Mouse (Mus musculus): ENCODE measurements around the gene Ciz1. TPM values are rescaled to one million over a fixed set of nuclear protein-coding genes. Genes with fewer than 3 reads are reported as not detected.
A peak's percentile ranks its signal among the peaks of the same experiment; 100 is the strongest.

Gene Ciz1
- polyA plus RNA-seq, 1 experiment from 2014 or later = 41.1 TPM

GRCm38 (mm10) chr2:32382689-32383088 is 30.6 kb downstream of the Ciz1 start:
- H3K36me3 ChIP-seq (replicated peaks; ENCODE audit: control insufficient read depth, insufficient read depth, low read depth, low read length) = no peaks in the 10 kb centered on the region; the same call in none of the 2 replicates
- no peak overlapping the region for H3K4me3 ChIP-seq (ENCODE audit: low read depth, low read length)
- H3K4me1 ChIP-seq (ENCODE audit: control insufficient read depth, insufficient read depth, low read length) = peaks cover 4% of the 10 kb centered on the region
- H3K9me3 ChIP-seq (replicated peaks; ENCODE audit: control insufficient read depth, low read length) = no peaks in the 10 kb centered on the region
- H3K4me2 ChIP-seq (ENCODE audit: low read depth, low read length) = no peak overlapping the region
- DNase-seq (ENCODE audit: low spot score) = no peak
- H3K27me3 ChIP-seq (ENCODE audit: control insufficient read depth, insufficient read depth, low read length) = no peaks in the 10 kb centered on the region
- H3K27ac ChIP-seq (replicated peaks; ENCODE audit: low read depth, low read length) = no peak overlapping the region
- no peak overlapping the region for H3K9ac ChIP-seq (replicated peaks; ENCODE audit: low read length)
- 83% methylated on average over 2 of the region's 2 CpGs for WGBS
- no peak for ATAC-seq (replicated peaks; ENCODE audit: insufficient number of reproducible peaks, low FRiP score, low TSS enrichment, low read depth)

GRCm38 (mm10) chr2:32387706-32388490 is 35.8 kb downstream of the Ciz1 start, which contains the start of gene Lcn2:
Lcn2 (minus strand) TSS chr2:32388252.
- Histone ChIP-seq H3K4me2 (ENCODE audit: low read depth, low read length) (no peak within 1 kb of the TSS), H3K4me3 (ENCODE audit: low read depth, low read length) (no peak within 1 kb of the TSS), H3K27me3 (ENCODE audit: control insufficient read depth, insufficient read depth, low read length) (no peaks in the 10 kb centered on the region), H3K9ac (replicated peaks; ENCODE audit: low read length) (no peak within 1 kb of the TSS), H3K9me3 (replicated peaks; ENCODE audit: control insufficient read depth, low read length) (no peaks in the 10 kb centered on the region), H3K27ac (replicated peaks; ENCODE audit: low read depth, low read length) (no peak within 1 kb of the TSS), H3K36me3 (replicated peaks; ENCODE audit: control insufficient read depth, insufficient read depth, low read depth, low read length) (no peaks in the 10 kb centered on the region), H3K4me1 (ENCODE audit: control insufficient read depth, insufficient read depth, low read length) (no peaks in the 10 kb centered on the region; the same call in 1 of the 2 replicates)
- DNase-seq (ENCODE audit: low spot score) (no peak), ATAC-seq (replicated peaks; ENCODE audit: insufficient number of reproducible peaks, low FRiP score, low TSS enrichment, low read depth) (no peak)
- 71% methylated on average over 5 of the region's 5 CpGs for WGBS

- Histone ChIP-seq H3K4me1 (ENCODE audit: control insufficient read depth, insufficient read depth, low read length) (no peaks in the 10 kb centered on the region; the same call in 1 of the 2 replicates), H3K9ac (replicated peaks; ENCODE audit: low read length) (no peak overlapping the region), H3K27me3 (ENCODE audit: control insufficient read depth, insufficient read depth, low read length) (no peaks in the 10 kb centered on the region), H3K4me3 (ENCODE audit: low read depth, low read length) (no peak overlapping the region), H3K9me3 (replicated peaks; ENCODE audit: control insufficient read depth, low read length) (no peaks in the 10 kb centered on the region), H3K4me2 (ENCODE audit: low read depth, low read length) (no peak overlapping the region), H3K27ac (replicated peaks; ENCODE audit: low read depth, low read length) (no peak overlapping the region), H3K36me3 (replicated peaks; ENCODE audit: control insufficient read depth, insufficient read depth, low read depth, low read length) (no peaks in the 10 kb centered on the region)
- ATAC-seq (replicated peaks; ENCODE audit: insufficient number of reproducible peaks, low FRiP score, low TSS enrichment, low read depth) (no peak), DNase-seq (ENCODE audit: low spot score) (no peak)
- 82% methylated on average over 2 of the region's 2 CpGs for WGBS
Measured at GRCm38 (mm10) chr2:32389157-32389556, 37.0 kb downstream of the Ciz1 start.

GRCm38 (mm10) chr2:32390871-32391270 is 38.7 kb downstream of the Ciz1 start:
- Histone ChIP-seq H3K27me3 (ENCODE audit: control insufficient read depth, insufficient read depth, low read length) (no peaks in the 10 kb centered on the region; the same call in 1 of the 2 replicates), H3K27ac (replicated peaks; ENCODE audit: low read depth, low read length) (no peak overlapping the region), H3K4me3 (ENCODE audit: low read depth, low read length) (no peak overlapping the region), H3K36me3 (replicated peaks; ENCODE audit: control insufficient read depth, insufficient read depth, low read depth, low read length) (no peaks in the 10 kb centered on the region), H3K4me1 (ENCODE audit: control insufficient read depth, insufficient read depth, low read length) (no peaks in the 10 kb centered on the region; the same call in 1 of the 2 replicates), H3K9me3 (replicated peaks; ENCODE audit: control insufficient read depth, low read length) (no peaks in the 10 kb centered on the region), H3K4me2 (ENCODE audit: low read depth, low read length) (no peak overlapping the region), H3K9ac (replicated peaks; ENCODE audit: low read length) (no peak overlapping the region)
- no peak for ATAC-seq (replicated peaks; ENCODE audit: insufficient number of reproducible peaks, low FRiP score, low TSS enrichment, low read depth)
- WGBS = 66% methylated on average over 8 of the region's 8 CpGs
- no peak for DNase-seq (ENCODE audit: low spot score)

DNA sequence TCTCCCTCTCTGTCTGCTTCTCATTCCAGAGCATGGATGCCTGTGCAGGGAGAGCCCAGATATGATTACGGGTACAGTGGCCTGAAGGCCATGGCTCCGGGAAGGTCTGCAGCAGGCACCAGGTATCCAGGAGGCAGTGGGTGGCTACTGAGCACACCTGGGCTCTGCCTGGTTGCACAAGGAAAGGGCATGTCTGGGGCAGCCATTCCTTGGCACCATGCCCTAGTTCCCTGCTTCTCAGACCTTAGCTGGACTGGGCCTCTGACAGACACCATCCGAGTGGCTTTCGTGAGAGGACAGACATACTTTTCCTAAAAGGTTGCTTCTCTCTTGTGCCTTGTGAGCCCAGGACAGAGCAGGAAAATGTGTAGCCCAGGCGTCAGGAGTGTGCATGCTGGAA is 39.9 kb downstream of the Ciz1 start:
- WGBS = 90% methylated on average over 5 of the region's 5 CpGs
- no peaks in the 10 kb centered on the region; the same call in 1 of the 2 replicates for H3K4me1 ChIP-seq (ENCODE audit: control insufficient read depth, insufficient read depth, low read length)
- H3K4me2 ChIP-seq (ENCODE audit: low read depth, low read length) = no peak overlapping the region
- no peak overlapping the region for H3K4me3 ChIP-seq (ENCODE audit: low read depth, low read length)
- H3K27me3 ChIP-seq (ENCODE audit: control insufficient read depth, insufficient read depth, low read length) = no peaks in the 10 kb centered on the region; the same call in 1 of the 2 replicates
- ATAC-seq (replicated peaks; ENCODE audit: insufficient number of reproducible peaks, low FRiP score, low TSS enrichment, low read depth) (no peak), DNase-seq (ENCODE audit: low spot score) (no peak)
- H3K36me3 ChIP-seq (replicated peaks; ENCODE audit: control insufficient read depth, insufficient read depth, low read depth, low read length) = no peaks in the 10 kb centered on the region
- H3K27ac ChIP-seq (replicated peaks; ENCODE audit: low read depth, low read length) = no peak overlapping the region
- no peak overlapping the region for H3K9ac ChIP-seq (replicated peaks; ENCODE audit: low read length)
- H3K9me3 ChIP-seq (replicated peaks; ENCODE audit: control insufficient read depth, low read length) = no peaks in the 10 kb centered on the region

DNA sequence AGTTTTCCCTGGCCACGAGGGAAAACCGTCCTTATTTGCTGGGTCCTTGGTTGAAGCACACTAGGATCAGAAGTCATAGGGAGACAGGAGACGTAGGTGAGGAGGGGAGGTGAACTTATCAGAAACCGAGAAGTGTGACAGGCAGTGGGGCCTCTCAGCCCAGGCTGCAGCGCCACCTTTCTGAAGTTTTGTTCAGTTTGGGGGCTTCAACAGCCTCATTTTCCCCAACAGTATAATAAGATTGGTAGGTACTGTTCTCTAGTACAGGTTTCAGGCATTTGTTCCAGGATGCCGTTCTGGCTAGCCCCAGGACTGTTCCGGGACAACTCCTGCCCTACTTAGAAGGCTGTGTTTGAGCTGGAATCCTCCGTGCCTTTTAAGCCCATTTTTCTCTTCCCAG is 42.8 kb downstream of the Ciz1 start:
- Histone ChIP-seq H3K9ac (replicated peaks; ENCODE audit: low read length) (peak overlapping the region; percentile 81), H3K27me3 (ENCODE audit: control insufficient read depth, insufficient read depth, low read length) (no peaks in the 10 kb centered on the region; the same call in 1 of the 2 replicates), H3K27ac (replicated peaks; ENCODE audit: low read depth, low read length) (no peak overlapping the region), H3K4me3 (ENCODE audit: low read depth, low read length) (peak overlapping the region; percentile 93), H3K9me3 (replicated peaks; ENCODE audit: control insufficient read depth, low read length) (no peaks in the 10 kb centered on the region), H3K36me3 (replicated peaks; ENCODE audit: control insufficient read depth, insufficient read depth, low read depth, low read length) (no peaks in the 10 kb centered on the region), H3K4me2 (ENCODE audit: low read depth, low read length) (peak overlapping the region; percentile 74), H3K4me1 (ENCODE audit: control insufficient read depth, insufficient read depth, low read length) (no peaks in the 10 kb centered on the region)
- WGBS = 4% methylated on average over 8 of the region's 8 CpGs
- DNase-seq (ENCODE audit: low spot score) (peak; percentile 59), ATAC-seq (replicated peaks; ENCODE audit: insufficient number of reproducible peaks, low FRiP score, low TSS enrichment, low read depth) (no peak)

DNA sequence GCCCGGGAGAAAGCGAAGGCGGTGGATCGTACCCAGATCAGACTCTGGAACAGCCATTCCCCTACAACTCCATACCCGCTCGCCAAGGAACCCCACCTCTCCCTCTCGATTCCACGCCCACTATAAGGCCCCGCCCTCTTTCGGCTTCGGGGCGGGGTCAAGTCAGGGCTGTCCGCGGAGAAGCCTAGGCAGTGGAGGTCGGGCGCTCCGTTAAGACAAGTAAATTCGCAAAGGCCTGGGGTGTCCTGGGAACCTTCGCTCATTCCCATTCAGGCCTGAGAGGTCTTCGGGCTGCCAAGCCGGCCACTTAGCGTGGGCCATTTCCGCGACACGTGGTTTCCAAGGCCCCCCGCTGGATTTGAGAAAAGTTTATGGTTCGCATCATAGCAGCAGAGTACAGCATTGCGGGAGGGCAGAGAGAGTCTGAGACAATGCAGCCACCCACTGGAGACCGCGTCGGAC is 43.4 kb downstream of the Ciz1 start, which contains the start of gene Ptges2:
TSS of gene Ptges2 (plus strand) at position 413 of the 462 bp plus-strand sequence.
- Histone ChIP-seq H3K27ac (replicated peaks; ENCODE audit: low read depth, low read length) (peak within 1 kb of the TSS; percentile 71), H3K9ac (replicated peaks; ENCODE audit: low read length) (peak within 1 kb of the TSS; percentile 81), H3K27me3 (ENCODE audit: control insufficient read depth, insufficient read depth, low read length) (no peaks in the 10 kb centered on the region; the same call in 1 of the 2 replicates), H3K4me2 (ENCODE audit: low read depth, low read length) (peak within 1 kb of the TSS; percentile 74), H3K36me3 (replicated peaks; ENCODE audit: control insufficient read depth, insufficient read depth, low read depth, low read length) (no peaks in the 10 kb centered on the region), H3K9me3 (replicated peaks; ENCODE audit: control insufficient read depth, low read length) (no peaks in the 10 kb centered on the region), H3K4me3 (ENCODE audit: low read depth, low read length) (peak within 1 kb of the TSS; percentile 93), H3K4me1 (ENCODE audit: control insufficient read depth, insufficient read depth, low read length) (no peaks in the 10 kb centered on the region)
- peak; percentile 86 for ATAC-seq (replicated peaks; ENCODE audit: insufficient number of reproducible peaks, low FRiP score, low TSS enrichment, low read depth)
- peak; percentile 91 for DNase-seq (ENCODE audit: low spot score)
- under 1% methylated on average over 31 of the region's 31 CpGs for WGBS

Data from embryonic facial prominence, embryonic 11.5 days (tissue).